Mouse (Mus musculus) CD4-positive, CD25-positive, alpha-beta regulatory T cell, adult 9 weeks (primary cell): Measurements from ENCODE around the gene Psmb8. TPM values are rescaled to one million over a fixed set of nuclear protein-coding genes. Genes with fewer than 3 reads are reported as not detected.

Experiments
- polyA plus RNA-seq: library from polyadenylated mRNA; unstranded; fragments of 100-300 nt; shearing (Covaris generic); gene quantifications from one replicate; pipeline ENCODE4 v1.2.1, GENCODE M21; 2017

Psmb8 gene
- 1,461 TPM for polyA plus RNA-seq

GRCm38 (mm10) chr17:34196941-34197894, at the start of gene Psmb8:
Gene Psmb8, plus strand, starts transcription at chr17:34197721.

GRCm38 (mm10) chr17:34152923-34153322, 44.6 kb upstream of the Psmb8 start, which contains the start of gene H2-DMb1:
Gene H2-DMb1, plus strand, starts transcription at chr17:34153072.

GRCm38 (mm10) chr17:34187261-34187916, 10.1 kb upstream of the Psmb8 start, which contains the start of the genes Tap1 and Psmb9:
Gene Tap1, plus strand, starts transcription at chr17:34187553.
Gene Psmb9, minus strand, starts transcription at chr17:34187764.

GRCm38 (mm10) chr17:34203444-34203843, 5.9 kb downstream of the Psmb8 start, which contains the start of gene Tap2:
Gene Tap2, plus strand, starts transcription at chr17:34203527.

GRCm38 (mm10) chr17:34238706-34239105, 41.2 kb downstream of the Psmb8 start, which contains the start of gene H2-Ob:
Gene H2-Ob, plus strand, starts transcription at chr17:34238903.

Other genes starting within 250 kb of the Psmb8 start
- 46.4 TPM for gene B3galt4, start 246.2 kb upstream of the Psmb8 start, polyA plus RNA-seq
- gene Vps52, start 241.9 kb upstream of the Psmb8 start, polyA plus RNA-seq: 90.1 TPM
- gene Rps18, start 241.7 kb upstream of the Psmb8 start, polyA plus RNA-seq: 3,509 TPM
- gene H2-K1, start 197.4 kb upstream of the Psmb8 start, polyA plus RNA-seq: 12,738 TPM
- 15.2 TPM for gene Ring1, start 173.0 kb upstream of the Psmb8 start, polyA plus RNA-seq
- 37.9 TPM for gene H2-Ke6, start 169.7 kb upstream of the Psmb8 start, polyA plus RNA-seq
- gene Slc39a7, start 166.0 kb upstream of the Psmb8 start, polyA plus RNA-seq: 157 TPM
- 23.4 TPM for gene Rxrb, start 165.9 kb upstream of the Psmb8 start, polyA plus RNA-seq
- 2.1 TPM for gene Col11a2, start 158.3 kb upstream of the Psmb8 start, polyA plus RNA-seq
- 37.0 TPM for gene H2-Oa, start 105.4 kb upstream of the Psmb8 start, polyA plus RNA-seq
- 119 TPM for gene H2-DMa, start 78.2 kb upstream of the Psmb8 start, polyA plus RNA-seq
- 109 TPM for gene Brd2, start 75.1 kb upstream of the Psmb8 start, polyA plus RNA-seq
- 5.8 TPM for gene H2-DMb2, start 54.4 kb upstream of the Psmb8 start, polyA plus RNA-seq
- gene H2-DMb1, start 44.6 kb upstream of the Psmb8 start, polyA plus RNA-seq: 1.5 TPM
- gene Tap1, start 10.2 kb upstream of the Psmb8 start, polyA plus RNA-seq: 423 TPM
- gene Psmb9, start 10.0 kb upstream of the Psmb8 start, polyA plus RNA-seq: 573 TPM
- 432 TPM for gene Tap2, start 5.8 kb downstream of the Psmb8 start, polyA plus RNA-seq
- gene H2-Ob, start 41.2 kb downstream of the Psmb8 start, polyA plus RNA-seq: 94.0 TPM
- gene H2-Ab1, start 60.0 kb downstream of the Psmb8 start, polyA plus RNA-seq: 19.6 TPM
- 15.2 TPM for gene H2-Aa, start 90.1 kb downstream of the Psmb8 start, polyA plus RNA-seq
- 10.9 TPM for gene H2-Eb1, start 108.1 kb downstream of the Psmb8 start, polyA plus RNA-seq
- 0.07 TPM for gene H2-Eb2, start 127.9 kb downstream of the Psmb8 start, polyA plus RNA-seq
- gene Btnl2, start 157.1 kb downstream of the Psmb8 start, polyA plus RNA-seq: 0.46 TPM
- gene Btnl1, start 179.4 kb downstream of the Psmb8 start, polyA plus RNA-seq: not detected
- 2.0 TPM for gene BC051142, start 201.1 kb downstream of the Psmb8 start, polyA plus RNA-seq